Mouse (Mus musculus) heart, embryonic 10.5 days (tissue): Measurements from ENCODE around the gene Nhp2. TPM values are rescaled to one million over a fixed set of nuclear protein-coding genes. Genes with fewer than 3 reads are reported as not detected.

Source experiments
- DNase-seq: peaks from one replicate; pipeline ENCODE4 v3.0.0-alpha.2; 2017; ENCODE audit warnings: low spot score
- H3K27ac ChIP-seq: fragments of 300-500 bp; sonication (generic); 2 replicates; pipeline ENCODE4 v1.5.1; 2016; ENCODE audit warnings: mild to moderate bottlenecking
- H3K27me3 ChIP-seq: fragments of 300-500 bp; sonication (generic); 2 replicates; pipeline ENCODE4 v1.6.1; 2016; ENCODE audit warnings: mild to moderate bottlenecking; ENCODE audit not compliant: poor library complexity, insufficient read depth, severe bottlenecking
- H3K36me3 ChIP-seq: fragments of 300-500 bp; sonication (generic); 2 replicates; pipeline ENCODE4 v1.6.1; 2016; ENCODE audit warnings: mild to moderate bottlenecking, moderate library complexity
- H3K4me1 ChIP-seq: fragments of 300-500 bp; sonication (generic); 2 replicates; pipeline ENCODE4 v1.6.1; 2016; ENCODE audit warnings: mild to moderate bottlenecking
- H3K4me3 ChIP-seq: fragments of 300-500 bp; sonication (generic); 2 replicates; pipeline ENCODE4 v1.5.1; 2016; ENCODE audit warnings: mild to moderate bottlenecking, moderate library complexity
- H3K9me3 ChIP-seq: fragments of 300-500 bp; sonication (generic); 2 replicates; pipeline ENCODE4 v1.6.1; 2016; ENCODE audit warnings: mild to moderate bottlenecking, moderate library complexity
- WGBS: fragments of 180-500 bp; shearing (Covaris S2); methylation state at CpG from one replicate; pipeline ENCODE4 v1.1.7; 2016; 5-methylcytosine and 5-hydroxymethylcytosine counted together
- polyA plus RNA-seq: library from polyadenylated mRNA; unstranded; fragments of >200 nt; fragmentation: Nextera tagmentation; extraction: Ambion mirVana; gene quantifications from 2 replicates; pipeline ENCODE4 v1.2.1, GENCODE M21; 2016

The Nhp2 gene
- polyA plus RNA-seq: 154 and 210 TPM in 2 replicates

- peak within 1 kb of the TSS; percentile 91 for H3K4me3 ChIP-seq
- H3K4me1 ChIP-seq: peaks cover 30% of the 10 kb centered on the region
- no peaks in the 10 kb centered on the region for H3K9me3 ChIP-seq
- peak; percentile 98 for DNase-seq
- H3K36me3 ChIP-seq: peaks cover 33% of the 10 kb centered on the region
- H3K27me3 ChIP-seq: no peaks in the 10 kb centered on the region
- peak within 1 kb of the TSS; percentile 89 for H3K27ac ChIP-seq
- under 1% methylated on average over 51 of the region's 51 CpGs for WGBS
Measured at GRCm38 (mm10) chr11:51619409-51620060, at the start of gene Nhp2. Gene Nhp2 (plus strand): TSS chr11:51619735.

- DNase-seq: no peak
- Histone ChIP-seq H3K9me3 (no peaks in the 10 kb centered on the region), H3K27me3 (peaks cover 6% of the 10 kb centered on the region; the same call in 1 of the 2 replicates), H3K4me1 (peaks cover 12% of the 10 kb centered on the region), H3K27ac (no peak overlapping the region), H3K4me3 (no peak overlapping the region), H3K36me3 (no peaks in the 10 kb centered on the region)
- WGBS: 83% methylated on average over 4 of the region's 4 CpGs
Measured at GRCm38 (mm10) chr11:51576454-51576853, 43.1 kb upstream of the Nhp2 start.

- Histone ChIP-seq H3K36me3 (no peaks in the 10 kb centered on the region), H3K9me3 (no peaks in the 10 kb centered on the region), H3K27me3 (peaks cover 6% of the 10 kb centered on the region; the same call in 1 of the 2 replicates), H3K4me3 (no peak overlapping the region), H3K4me1 (peaks cover 14% of the 10 kb centered on the region), H3K27ac (no peak overlapping the region)
- no peak for DNase-seq
- 81% methylated on average over 7 of the region's 7 CpGs for WGBS
Measured at GRCm38 (mm10) chr11:51577587-51577986, 41.9 kb upstream of the Nhp2 start.

GRCm38 (mm10) chr11:51579024-51579423, 40.5 kb upstream of the Nhp2 start:
- peaks cover 6% of the 10 kb centered on the region; the same call in 1 of the 2 replicates for H3K27me3 ChIP-seq
- no peaks in the 10 kb centered on the region for H3K36me3 ChIP-seq
- no peak overlapping the region for H3K4me3 ChIP-seq
- whole genome bisulfite sequencing: 66% methylated on average over 4 of the region's 4 CpGs
- no peak overlapping the region for H3K27ac ChIP-seq
- no peak for DNase-seq
- no peaks in the 10 kb centered on the region for H3K9me3 ChIP-seq
- H3K4me1 ChIP-seq: peaks cover 26% of the 10 kb centered on the region

- 17% methylated on average over 8 of the region's 8 CpGs for WGBS
- Histone ChIP-seq H3K27ac (peak overlapping the region; percentile 92; the same call in 1 of the 2 replicates), H3K4me3 (no peak overlapping the region), H3K4me1 (peaks cover 39% of the 10 kb centered on the region), H3K27me3 (no peaks in the 10 kb centered on the region), H3K9me3 (no peaks in the 10 kb centered on the region), H3K36me3 (peaks cover 21% of the 10 kb centered on the region)
- peak; percentile 91 for DNase-seq
Measured at GRCm38 (mm10) chr11:51582713-51583112, 36.8 kb upstream of the Nhp2 start.

- no peaks in the 10 kb centered on the region for H3K27me3 ChIP-seq
- H3K4me1 ChIP-seq: peaks cover 38% of the 10 kb centered on the region
- H3K9me3 ChIP-seq: no peaks in the 10 kb centered on the region
- 19% methylated on average over 9 of the region's 9 CpGs for WGBS
- H3K4me3 ChIP-seq: peak overlapping the region; percentile 68
- peaks cover 34% of the 10 kb centered on the region for H3K36me3 ChIP-seq
- no peak for DNase-seq
- H3K27ac ChIP-seq: peak overlapping the region; percentile 92
Measured at GRCm38 (mm10) chr11:51584057-51584430, 35.5 kb upstream of the Nhp2 start.

- peak within 1 kb of the TSS; percentile 68 for H3K4me3 ChIP-seq
- H3K27ac ChIP-seq: peak within 1 kb of the TSS; percentile 92
- under 1% methylated on average over 59 of the region's 59 CpGs for WGBS
- peak; percentile 99 for DNase-seq
- no peaks in the 10 kb centered on the region for H3K27me3 ChIP-seq
- H3K9me3 ChIP-seq: no peaks in the 10 kb centered on the region
- peaks cover 40% of the 10 kb centered on the region for H3K36me3 ChIP-seq
- H3K4me1 ChIP-seq: peaks cover 35% of the 10 kb centered on the region
Measured at GRCm38 (mm10) chr11:51584431-51585248, 34.9 kb upstream of the Nhp2 start, which contains the start of gene Phykpl. Gene Phykpl (plus strand): TSS chr11:51584757.

- H3K4me3 ChIP-seq: peak overlapping the region; percentile 68
- peak overlapping the region; percentile 92 for H3K27ac ChIP-seq
- DNase-seq: no peak
- no peaks in the 10 kb centered on the region for H3K9me3 ChIP-seq
- peaks cover 35% of the 10 kb centered on the region for H3K4me1 ChIP-seq
- no peaks in the 10 kb centered on the region for H3K27me3 ChIP-seq
- H3K36me3 ChIP-seq: peaks cover 51% of the 10 kb centered on the region
- WGBS: 67% methylated on average over 8 of the region's 8 CpGs
Measured at GRCm38 (mm10) chr11:51585608-51586252, 33.8 kb upstream of the Nhp2 start.

- WGBS: 93% methylated on average over 13 of the region's 13 CpGs
- H3K9me3 ChIP-seq: no peaks in the 10 kb centered on the region
- no peak overlapping the region for H3K27ac ChIP-seq
- H3K27me3 ChIP-seq: no peaks in the 10 kb centered on the region
- H3K4me1 ChIP-seq: peaks cover 35% of the 10 kb centered on the region
- H3K36me3 ChIP-seq: peaks cover 58% of the 10 kb centered on the region
- no peak overlapping the region for H3K4me3 ChIP-seq
- DNase-seq: no peak
Measured at GRCm38 (mm10) chr11:51586411-51586810, 33.1 kb upstream of the Nhp2 start.

GRCm38 (mm10) chr11:51587059-51587458, 32.5 kb upstream of the Nhp2 start:
- 87% methylated on average over 1 of the region's 1 CpGs for WGBS
- Histone ChIP-seq H3K36me3 (peaks cover 64% of the 10 kb centered on the region), H3K9me3 (no peaks in the 10 kb centered on the region), H3K4me1 (peaks cover 35% of the 10 kb centered on the region), H3K4me3 (no peak overlapping the region), H3K27me3 (no peaks in the 10 kb centered on the region), H3K27ac (no peak overlapping the region)
- DNase-seq: no peak

- no peak overlapping the region for H3K4me3 ChIP-seq
- no peak for DNase-seq
- no peaks in the 10 kb centered on the region for H3K9me3 ChIP-seq
- H3K36me3 ChIP-seq: peaks cover 82% of the 10 kb centered on the region
- WGBS: 99% methylated on average over 3 of the region's 3 CpGs
- H3K27me3 ChIP-seq: no peaks in the 10 kb centered on the region
- H3K27ac ChIP-seq: no peak overlapping the region
- peaks cover 22% of the 10 kb centered on the region for H3K4me1 ChIP-seq
Measured at GRCm38 (mm10) chr11:51588833-51589232, 30.7 kb upstream of the Nhp2 start.

GRCm38 (mm10) chr11:51590002-51590401, 29.5 kb upstream of the Nhp2 start:
- DNase-seq: no peak
- no peak overlapping the region for H3K4me3 ChIP-seq
- no peaks in the 10 kb centered on the region for H3K27me3 ChIP-seq
- H3K27ac ChIP-seq: no peak overlapping the region
- peaks cover 93% of the 10 kb centered on the region for H3K36me3 ChIP-seq
- peaks cover 15% of the 10 kb centered on the region for H3K4me1 ChIP-seq
- H3K9me3 ChIP-seq: no peaks in the 10 kb centered on the region

- peaks cover 100% of the 10 kb centered on the region for H3K36me3 ChIP-seq
- WGBS: 73% methylated on average over 7 of the region's 7 CpGs
- no peaks in the 10 kb centered on the region for H3K27me3 ChIP-seq
- no peaks in the 10 kb centered on the region for H3K9me3 ChIP-seq
- H3K4me1 ChIP-seq: peaks cover 3% of the 10 kb centered on the region; the same call in 1 of the 2 replicates
- no peak for DNase-seq
- H3K4me3 ChIP-seq: no peak overlapping the region
- no peak overlapping the region for H3K27ac ChIP-seq
Measured at GRCm38 (mm10) chr11:51591168-51591567, 28.4 kb upstream of the Nhp2 start.
